In genomic region chr6:48842111-48842842, GRCm38 (mm10) we compare ENCODE assay signal across 8 mouse cellular contexts. TPM values are rescaled to one million over a fixed set of nuclear protein-coding genes. Genes with fewer than 3 reads are reported as not detected.
DNase-seq lines count a peak whose midpoint lies in the region; ATAC-seq lines count a peak whose summit lies in the region.

No protein-coding gene starts in this region.

- no peak for DNase-seq in neural tube, embryonic 10.5 days (ENCODE audit: extremely low spot score, low spot score)
- no peak for DNase-seq in embryonic facial prominence, embryonic 10.5 days (ENCODE audit: low spot score)
- DNase-seq in hindbrain, embryonic 14.5 days (ENCODE audit: low spot score): no peak
- DNase-seq in yolk sac, embryonic 10.5 days (ENCODE audit: low spot score): no peak
- DNase-seq in right cerebral cortex, adult 2 months (ENCODE audit: low spot score in 2 of 2): no peak

- no peak overlapping the region for H3K4me3 ChIP-seq in neural tube, embryonic 12.5 days
- H3K4me3 ChIP-seq in embryonic facial prominence, embryonic 10.5 days: peak overlapping the region; percentile 54
- H3K4me3 ChIP-seq in hindbrain, embryonic 14.5 days (replicated peaks; ENCODE audit: low read length): no peak overlapping the region
- peak overlapping the region; percentile 45 for H3K4me3 ChIP-seq in limb, embryonic 15.5 days
- H3K4me3 ChIP-seq in midbrain, embryonic 13.5 days (replicated peaks): no peak overlapping the region

- no peak for ATAC-seq in neural tube, embryonic 12.5 days (ENCODE audit: low FRiP score, low read depth)
- no peak for ATAC-seq in hindbrain, embryonic 14.5 days (ENCODE audit: low FRiP score)
- no peak for ATAC-seq in limb, embryonic 15.5 days (ENCODE audit: insufficient number of reproducible peaks, low FRiP score, low TSS enrichment, low read depth)
- ATAC-seq in midbrain, embryonic 13.5 days: no peak

- H3K4me2 ChIP-seq in neural tube, embryonic 12.5 days (replicated peaks): peak overlapping the region; percentile 55
- peak overlapping the region; percentile 52 for H3K4me2 ChIP-seq in hindbrain, embryonic 14.5 days (replicated peaks)
- H3K4me2 ChIP-seq in limb, embryonic 15.5 days: peak overlapping the region; percentile 64
- H3K4me2 ChIP-seq in midbrain, embryonic 13.5 days (replicated peaks): peak overlapping the region; percentile 55

- no peak overlapping the region for H3K9ac ChIP-seq in neural tube, embryonic 12.5 days
- H3K9ac ChIP-seq in hindbrain, embryonic 14.5 days: no peak overlapping the region
- H3K9ac ChIP-seq in limb, embryonic 15.5 days: 0 out of 2 replicates have a peak overlapping the region, but pooled peaks have one; percentile 21
- no peak overlapping the region for H3K9ac ChIP-seq in midbrain, embryonic 13.5 days (replicated peaks)

- no peaks in the 10 kb centered on the region for H3K9me3 ChIP-seq in neural tube, embryonic 12.5 days
- no peaks in the 10 kb centered on the region for H3K9me3 ChIP-seq in embryonic facial prominence, embryonic 10.5 days
- no peaks in the 10 kb centered on the region for H3K9me3 ChIP-seq in hindbrain, embryonic 14.5 days (ENCODE audit: control insufficient read depth, low read length)
- no peaks in the 10 kb centered on the region for H3K9me3 ChIP-seq in limb, embryonic 15.5 days
- H3K9me3 ChIP-seq in midbrain, embryonic 13.5 days: no peaks in the 10 kb centered on the region

- no peak overlapping the region for H3K27ac ChIP-seq in neural tube, embryonic 12.5 days
- peak overlapping the region; percentile 85 for H3K27ac ChIP-seq in embryonic facial prominence, embryonic 10.5 days (replicated peaks)
- H3K27ac ChIP-seq in hindbrain, embryonic 14.5 days: no peak overlapping the region
- H3K27ac ChIP-seq in limb, embryonic 15.5 days: peak overlapping the region; percentile 83
- no peak overlapping the region for H3K27ac ChIP-seq in midbrain, embryonic 13.5 days

- WGBS in neural tube, embryonic 12.5 days: 79% methylated on average over 11 of the region's 11 CpGs
- WGBS in embryonic facial prominence, embryonic 10.5 days: 77% methylated on average over 11 of the region's 11 CpGs
- WGBS in hindbrain, embryonic 14.5 days: 70% methylated on average over 11 of the region's 11 CpGs
- 61% methylated on average over 11 of the region's 11 CpGs for WGBS in limb, embryonic 15.5 days
- 76% methylated on average over 11 of the region's 11 CpGs for WGBS in midbrain, embryonic 13.5 days

- no peaks in the 10 kb centered on the region for H3K36me3 ChIP-seq in neural tube, embryonic 12.5 days
- peaks cover 9% of the 10 kb centered on the region; the same call in 1 of the 2 replicates for H3K36me3 ChIP-seq in embryonic facial prominence, embryonic 10.5 days (replicated peaks)
- H3K36me3 ChIP-seq in hindbrain, embryonic 14.5 days (replicated peaks; ENCODE audit: control insufficient read depth, insufficient read depth): 0 out of 2 replicates have a peak, but pooled peaks cover 3% of the 10 kb centered on the region
- peaks cover 27% of the 10 kb centered on the region for H3K36me3 ChIP-seq in limb, embryonic 15.5 days
- H3K36me3 ChIP-seq in midbrain, embryonic 13.5 days: 0 out of 2 replicates have a peak, but pooled peaks cover 5% of the 10 kb centered on the region

- no peaks in the 10 kb centered on the region for H3K27me3 ChIP-seq in neural tube, embryonic 12.5 days (replicated peaks)
- no peaks in the 10 kb centered on the region for H3K27me3 ChIP-seq in embryonic facial prominence, embryonic 10.5 days (replicated peaks; ENCODE audit: low read depth, poor library complexity, severe bottlenecking)
- H3K27me3 ChIP-seq in hindbrain, embryonic 14.5 days (ENCODE audit: control insufficient read depth, insufficient read depth, low read length): no peaks in the 10 kb centered on the region
- no peaks in the 10 kb centered on the region for H3K27me3 ChIP-seq in limb, embryonic 15.5 days
- no peaks in the 10 kb centered on the region for H3K27me3 ChIP-seq in midbrain, embryonic 13.5 days

- peaks cover 24% of the 10 kb centered on the region for H3K4me1 ChIP-seq in neural tube, embryonic 12.5 days
- H3K4me1 ChIP-seq in embryonic facial prominence, embryonic 10.5 days: peaks cover 31% of the 10 kb centered on the region
- peaks cover 28% of the 10 kb centered on the region for H3K4me1 ChIP-seq in hindbrain, embryonic 14.5 days (replicated peaks; ENCODE audit: control insufficient read depth, insufficient read depth, low read length)
- H3K4me1 ChIP-seq in limb, embryonic 15.5 days: peaks cover 42% of the 10 kb centered on the region
- H3K4me1 ChIP-seq in midbrain, embryonic 13.5 days (replicated peaks): peaks cover 44% of the 10 kb centered on the region

RNA-seq across cellular contexts. Expression of gene Tmem176b, which starts 1.0 kb away (rescaled TPM):
- polyA plus RNA-seq in neural tube, embryonic 12.5 days (2016; fragmentation: Nextera tagmentation; extraction: Ambion mirVana): 72.6 and 82.3 TPM in 2 replicates
- 38.1 and 54.6 TPM in 2 replicates for polyA plus RNA-seq in embryonic facial prominence, embryonic 10.5 days (2016; fragmentation: Nextera tagmentation; extraction: Ambion mirVana)
- polyA plus RNA-seq in hindbrain, embryonic 14.5 days (2014; fragmentation: Nextera tagmentation; extraction: Ambion mirVana): 115 and 123 TPM in 2 replicates
- polyA plus RNA-seq in limb, embryonic 15.5 days (2015; fragmentation: Nextera tagmentation; extraction: Ambion mirVana): 230 and 235 TPM in 2 replicates
- polyA plus RNA-seq in midbrain, embryonic 13.5 days (2015; fragmentation: Nextera tagmentation; extraction: Ambion mirVana): 93.2 and 108 TPM in 2 replicates

RNA-seq across cellular contexts. Expression of gene Tmem176a, which starts 1.6 kb away (rescaled TPM):
- polyA plus RNA-seq in neural tube, embryonic 12.5 days (2016; fragmentation: Nextera tagmentation; extraction: Ambion mirVana): 19.3 and 21.2 TPM in 2 replicates
- 14.2 and 21.0 TPM in 2 replicates for polyA plus RNA-seq in embryonic facial prominence, embryonic 10.5 days (2016; fragmentation: Nextera tagmentation; extraction: Ambion mirVana)
- polyA plus RNA-seq in hindbrain, embryonic 14.5 days (2014; fragmentation: Nextera tagmentation; extraction: Ambion mirVana): 24.0 and 31.3 TPM in 2 replicates
- 54.3 and 63.4 TPM in 2 replicates for polyA plus RNA-seq in limb, embryonic 15.5 days (2015; fragmentation: Nextera tagmentation; extraction: Ambion mirVana)
- 16.4 and 19.4 TPM in 2 replicates for polyA plus RNA-seq in midbrain, embryonic 13.5 days (2015; fragmentation: Nextera tagmentation; extraction: Ambion mirVana)

RNA-seq across cellular contexts. Expression of gene Aoc1, which starts 30.4 kb away (rescaled TPM):
- 0.19 TPM in 1 of 2 replicates, not detected in the other for polyA plus RNA-seq in neural tube, embryonic 12.5 days (2016; fragmentation: Nextera tagmentation; extraction: Ambion mirVana)
- 0.07 TPM in 1 of 2 replicates, not detected in the other for polyA plus RNA-seq in embryonic facial prominence, embryonic 10.5 days (2016; fragmentation: Nextera tagmentation; extraction: Ambion mirVana)
- polyA plus RNA-seq in hindbrain, embryonic 14.5 days (2014; fragmentation: Nextera tagmentation; extraction: Ambion mirVana): not detected in 2 replicates
- not detected in 2 replicates for polyA plus RNA-seq in limb, embryonic 15.5 days (2015; fragmentation: Nextera tagmentation; extraction: Ambion mirVana)
- 0.09 TPM in 1 of 2 replicates, not detected in the other for polyA plus RNA-seq in midbrain, embryonic 13.5 days (2015; fragmentation: Nextera tagmentation; extraction: Ambion mirVana)

Comparison
In these comparisons a context has a peak if more than half of its experiments do, and no peak if none do; other contexts are left out.
1. H3K27ac ChIP-seq: peak in embryonic facial prominence, embryonic 10.5 days (single experiment) and limb, embryonic 15.5 days (single experiment); none in neural tube, embryonic 12.5 days (single experiment), hindbrain, embryonic 14.5 days (single experiment) and midbrain, embryonic 13.5 days (single experiment).
2. H3K4me3 ChIP-seq: peak in embryonic facial prominence, embryonic 10.5 days (single experiment) and limb, embryonic 15.5 days (single experiment); none in neural tube, embryonic 12.5 days (single experiment), hindbrain, embryonic 14.5 days (single experiment) and midbrain, embryonic 13.5 days (single experiment).
3. Peak in every context shown above with its lines, with median percentiles within 50 percentile points of each other: H3K4me2 ChIP-seq.